In the genomic region with DNA sequence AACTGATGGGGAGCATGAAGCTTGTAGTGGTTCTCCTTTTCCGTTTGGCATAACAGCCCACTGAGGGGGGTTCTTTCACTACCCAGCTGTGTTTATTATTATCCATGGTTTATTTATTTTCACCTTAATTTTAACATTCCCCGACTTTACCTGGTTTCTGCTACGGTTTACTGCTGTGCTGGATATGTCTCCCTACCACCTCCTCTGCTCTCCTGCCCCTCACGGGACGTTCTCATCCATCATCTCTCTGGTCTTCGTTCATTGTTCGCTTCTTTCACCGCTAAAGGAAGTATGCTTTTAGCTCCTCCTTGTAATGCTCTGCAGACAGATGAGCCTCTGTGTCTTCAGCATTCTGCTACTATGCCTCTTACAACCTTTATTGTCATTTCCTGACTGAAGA, we compare ENCODE assay signal across 26 mouse cellular contexts. TPM values are rescaled to one million over a fixed set of nuclear protein-coding genes. Genes with fewer than 3 reads are reported as not detected.
DNase-seq lines count a peak whose midpoint lies in the region; ATAC-seq and TF ChIP-seq lines count a peak whose summit lies in the region.
"Had no signal": no experiment of that assay in that cellular context is flagged by ENCODE, and none has a peak within 500 bp of the region (broad histone marks: within the 10 kb centered on the region; RNA-seq: fewer than 3 reads in every experiment).

No protein-coding gene starts in this region.

- no peaks in the 10 kb centered on the region for H3K36me3 ChIP-seq in liver, embryonic 11.5 days (ENCODE audit: control insufficient read depth, insufficient read depth, low read length)
- H3K36me3 ChIP-seq in liver, embryonic 12.5 days: no peaks in the 10 kb centered on the region
- no peaks in the 10 kb centered on the region for H3K36me3 ChIP-seq in liver, embryonic 15.5 days (replicated peaks)
- no peaks in the 10 kb centered on the region for H3K36me3 ChIP-seq in myocyte (ENCODE audit: control insufficient read depth, insufficient read depth)
- H3K36me3 ChIP-seq: forebrain, embryonic 10.5 days; heart, embryonic 13.5 days; hindbrain, embryonic 13.5 days had no signal

- no peaks in the 10 kb centered on the region for H3K79me2 ChIP-seq in myocyte (ENCODE audit: control insufficient read depth, insufficient read depth)

- H3K4me1 ChIP-seq in liver, embryonic 11.5 days (replicated peaks; ENCODE audit: control insufficient read depth, insufficient read depth, low read length): peaks cover 18% of the 10 kb centered on the region
- peaks cover 40% of the 10 kb centered on the region for H3K4me1 ChIP-seq in liver, embryonic 12.5 days
- peaks cover 42% of the 10 kb centered on the region for H3K4me1 ChIP-seq in liver, embryonic 15.5 days (replicated peaks)
- H3K4me1 ChIP-seq: forebrain, embryonic 10.5 days; forebrain, embryonic 13.5 days had no signal

- no peak overlapping the region for H3K9ac ChIP-seq in liver, embryonic 11.5 days (ENCODE audit: low read depth, low read length)
- H3K9ac ChIP-seq in liver, embryonic 12.5 days: no peak overlapping the region
- H3K9ac ChIP-seq in liver, embryonic 15.5 days: no peak overlapping the region
- H3K9ac ChIP-seq: forebrain, embryonic 13.5 days; hindbrain, embryonic 13.5 days had no signal

- H3K4me3 ChIP-seq in liver, embryonic 11.5 days (ENCODE audit: low read depth, low read length): no peak overlapping the region
- H3K4me3 ChIP-seq in liver, embryonic 12.5 days: no peak overlapping the region
- peak overlapping the region; percentile 30; the same call in 1 of the 2 replicates for H3K4me3 ChIP-seq in liver, embryonic 15.5 days (replicated peaks)
- H3K4me3 ChIP-seq in myocyte: no peak overlapping the region
- H3K4me3 ChIP-seq: forebrain, embryonic 10.5 days; forebrain, embryonic 13.5 days; heart, adult 2 months; heart, embryonic 13.5 days; hindbrain, embryonic 13.5 days had no signal

- no peak for DNase-seq in liver, embryonic 11.5 days (ENCODE audit: low spot score)
- DNase-seq in liver: no peak
- no peak for DNase-seq in urinary bladder, adult 18-20 months (ENCODE audit: low spot score in 2 of 2)
- DNase-seq in B cell, adult 2 months: no peak
- no peak for DNase-seq in urinary bladder, postnatal 4 days (ENCODE audit: low spot score in 2 of 2)
- DNase-seq: cerebellum, adult 11 months; cerebellum, adult 2 months; cerebellum, adult 9-11 months; cerebellum, postnatal 25 days; gastrocnemius, postnatal 10 days; gastrocnemius, postnatal 36 days; heart, postnatal 4 days had no signal

- peak overlapping the region; percentile 43 for H3K4me2 ChIP-seq in liver, embryonic 11.5 days
- peak overlapping the region; percentile 63 for H3K4me2 ChIP-seq in liver, embryonic 12.5 days
- peak overlapping the region; percentile 61 for H3K4me2 ChIP-seq in liver, embryonic 15.5 days
- H3K4me2 ChIP-seq in myocyte (ENCODE audit: low read depth): peak overlapping the region; percentile 54
- H3K4me2 ChIP-seq: forebrain, embryonic 13.5 days; hindbrain, embryonic 13.5 days had no signal

- TF ChIP-seq POLR2A in myocyte (IDR thresholded peaks at IDR 0.05; ENCODE audit: insufficient read length, low read depth): no peak

- no peak for ATAC-seq in liver, embryonic 11.5 days (replicated peaks; ENCODE audit: low FRiP score)
- ATAC-seq in liver, embryonic 12.5 days: no peak
- no peak for ATAC-seq in liver, embryonic 15.5 days (ENCODE audit: insufficient read depth)
- ATAC-seq: forebrain, embryonic 13.5 days; forebrain, embryonic 16.5 days; hindbrain, embryonic 16.5 days had no signal

- H3K27me3 ChIP-seq in liver, embryonic 11.5 days (replicated peaks; ENCODE audit: control insufficient read depth, insufficient read depth, low read length): no peaks in the 10 kb centered on the region
- 0 out of 2 replicates have a peak, but pooled peaks cover 7% of the 10 kb centered on the region for H3K27me3 ChIP-seq in liver, embryonic 12.5 days (replicated peaks)
- H3K27me3 ChIP-seq in liver, embryonic 15.5 days: no peaks in the 10 kb centered on the region
- H3K27me3 ChIP-seq in myocyte (ENCODE audit: control insufficient read depth, insufficient read depth, insufficient read length): no peaks in the 10 kb centered on the region
- H3K27me3 ChIP-seq: forebrain, embryonic 13.5 days; heart, embryonic 13.5 days; hindbrain, embryonic 13.5 days had no signal

- no peak overlapping the region for H3ac ChIP-seq in myocyte (ENCODE audit: control insufficient read depth, insufficient read length)

- no peaks in the 10 kb centered on the region for H3K9me3 ChIP-seq in liver, embryonic 11.5 days (ENCODE audit: control insufficient read depth, low read length)
- H3K9me3 ChIP-seq in liver, embryonic 12.5 days (replicated peaks): no peaks in the 10 kb centered on the region
- no peaks in the 10 kb centered on the region for H3K9me3 ChIP-seq in liver, embryonic 15.5 days (replicated peaks)
- H3K9me3 ChIP-seq: forebrain, embryonic 10.5 days; forebrain, embryonic 13.5 days; heart, embryonic 13.5 days; hindbrain, embryonic 13.5 days had no signal

- 68% methylated on average over 8 of the region's 8 CpGs for WGBS in liver, embryonic 11.5 days
- whole genome bisulfite sequencing in liver, embryonic 12.5 days (ENCODE audit: insufficient replicate concordance): 54% methylated on average over 8 of the region's 8 CpGs
- 63% methylated on average over 8 of the region's 8 CpGs for WGBS in liver, embryonic 15.5 days (ENCODE audit: insufficient replicate concordance)

- H3K27ac ChIP-seq in liver, embryonic 11.5 days (ENCODE audit: low read depth, low read length): no peak overlapping the region
- no peak overlapping the region for H3K27ac ChIP-seq in liver, embryonic 12.5 days
- peak overlapping the region; percentile 68 for H3K27ac ChIP-seq in liver, embryonic 15.5 days (replicated peaks)
- H3K27ac ChIP-seq: forebrain, embryonic 10.5 days; forebrain, embryonic 13.5 days; heart, adult 2 months; heart, embryonic 13.5 days; hindbrain, embryonic 13.5 days had no signal

TF ChIP-seq in myocyte, 11 proteins besides CTCF, POLR2A, EP300 and RAD21:
- TF ChIP-seq CEBPB (IDR thresholded peaks at IDR 0.05; ENCODE audit: insufficient read depth, poor library complexity, severe bottlenecking): no peak
- no peak for TF ChIP-seq SRF (IDR thresholded peaks at IDR 0.05; ENCODE audit: control insufficient read depth, insufficient read length, low read depth)
- no peak for TF ChIP-seq TCF12 (IDR thresholded peaks at IDR 0.05; ENCODE audit: insufficient read depth, poor library complexity, severe bottlenecking)
- no peak for TF ChIP-seq MAX (IDR thresholded peaks at IDR 0.05; ENCODE audit: low read depth)
- no peak for TF ChIP-seq MYOG (IDR thresholded peaks at IDR 0.05; ENCODE audit: control insufficient read depth in 1 of 3, insufficient read depth in 1 of 3, insufficient read length in 2 of 3, low read depth in 2 of 3)
- no peak for TF ChIP-seq USF1 (IDR thresholded peaks at IDR 0.05; ENCODE audit: low read depth)
- no peak for TF ChIP-seq MYOD1 (IDR thresholded peaks at IDR 0.05; ENCODE audit: control insufficient read depth in 1 of 3, insufficient read length in 2 of 3, low read depth in 2 of 3)
- no peak for TF ChIP-seq TCF3 (IDR thresholded peaks at IDR 0.05; ENCODE audit: insufficient read length, low read depth)
- no peak for TF ChIP-seq REST (IDR thresholded peaks at IDR 0.05; ENCODE audit: insufficient read depth, insufficient read length)
- no peak for TF ChIP-seq E2F4 (IDR thresholded peaks at IDR 0.05; ENCODE audit: insufficient read depth)
- no peak for TF ChIP-seq POLR2AphosphoS2 (IDR thresholded peaks at IDR 0.05; ENCODE audit: insufficient read length, low read depth)

RNA-seq across cellular contexts. Expression of a gene that starts 33.9 kb away (rescaled TPM):
- polyA plus RNA-seq in liver, embryonic 11.5 days (2014; fragmentation: Nextera tagmentation; extraction: Ambion mirVana): 0.32 TPM in 1 of 2 replicates, not detected in the other
- polyA plus RNA-seq in liver, embryonic 12.5 days (2016; fragmentation: Nextera tagmentation; extraction: Ambion mirVana): 0.24 TPM in 1 of 2 replicates, not detected in the other
- polyA plus RNA-seq in liver, embryonic 15.5 days (2015; fragmentation: Nextera tagmentation; extraction: Ambion mirVana): 0.30 TPM in 1 of 2 replicates, not detected in the other
- not detected for polyA plus RNA-seq in myocyte (2012; fragmentation: generic; extraction: Trizol)
- polyA plus RNA-seq: adrenal gland, adult 2 months; embryonic facial prominence, embryonic 11.5 days; embryonic facial prominence, embryonic 14.5 days; forebrain, embryonic 10.5 days; forebrain, embryonic 13.5 days; forebrain, embryonic 16.5 days; heart, adult 2 months; heart, embryonic 13.5 days; heart, embryonic 16.5 days; hindbrain, embryonic 13.5 days; hindbrain, embryonic 16.5 days had no signal
